Mouse (Mus musculus) ES-E14 (cell line): Measurements from ENCODE around the gene Arhgap33.

Experiments used
- CHD2 ChIP-seq: IDR thresholded peaks from 2 replicates; pipeline ENCODE4 v1.6.1; 2014; ENCODE audit warnings: mild to moderate bottlenecking, low read depth, low read length, inconsistent platforms
- HCFC1 ChIP-seq: IDR thresholded peaks from 2 replicates; pipeline ENCODE4 v1.6.1; 2012; ENCODE audit warnings: low read length, inconsistent platforms, borderline replicate concordance; ENCODE audit not compliant: insufficient read depth
- ZC3H11A ChIP-seq: IDR thresholded peaks from 2 replicates; pipeline ENCODE4 v1.6.1; 2012; ENCODE audit warnings: low read depth, mild to moderate bottlenecking, inconsistent platforms, low read length, borderline replicate concordance
- ZNF384 ChIP-seq: IDR thresholded peaks from 2 replicates; pipeline ENCODE4 v1.6.1; 2012; ENCODE audit warnings: low read depth, low read length, inconsistent platforms

- TF ChIP-seq HCFC1 (no peak), ZNF384 (no peak), CHD2 (no peak), ZC3H11A (no peak)
Measured at GRCm38 (mm10) chr7:30584339-30584738, 49.5 kb upstream of the Arhgap33 start.
